10 mouse cellular contexts compared by ENCODE assay signal in genomic region chr5:113491988-113492387, GRCm38 (mm10). TPM values are rescaled to one million over a fixed set of nuclear protein-coding genes. Genes with fewer than 3 reads are reported as not detected.
DNase-seq lines count a peak whose midpoint lies in the region; ATAC-seq and TF ChIP-seq lines count a peak whose summit lies in the region.
"Had no signal": no experiment of that assay in that cellular context is flagged by ENCODE, and none has a peak within 500 bp of the region (broad histone marks: within the 10 kb centered on the region; RNA-seq: fewer than 3 reads in every experiment).

No protein-coding gene starts in this region.

- ATAC-seq in forebrain, embryonic 13.5 days = no peak
- ATAC-seq in limb, embryonic 13.5 days (ENCODE audit: low FRiP score, low read depth) = no peak
- ATAC-seq in stomach, embryonic 15.5 days (ENCODE audit: insufficient read depth, low FRiP score, low read depth) = no peak

- intact Hi-C loops in left cerebral cortex, adult 2 months (cut with DNase I) = loop anchor here (5.0 to 10.0 kb wide), 4 partner anchors 53 to 230 kb away; partner anchors contain the start of gene 1700069L16Rik
- intact Hi-C loops in left cerebral cortex, postnatal 10 days (cut with DNase I) = loop anchor here (5.0 to 10.0 kb wide), 3 partner anchors 53 to 115 kb away; no protein-coding TSS in a partner anchor

- peak overlapping the region; percentile 77 for H3K4me3 ChIP-seq in left cerebral cortex, adult 2 months
- H3K4me3 ChIP-seq in forebrain, embryonic 13.5 days = peak overlapping the region; percentile 59
- peak overlapping the region; percentile 59; the same call in 1 of the 2 replicates for H3K4me3 ChIP-seq in limb, embryonic 13.5 days
- H3K4me3 ChIP-seq in stomach, embryonic 15.5 days (replicated peaks) = peak overlapping the region; percentile 52; the same call in 1 of the 2 replicates

- no peaks in the 10 kb centered on the region for H3K36me3 ChIP-seq in forebrain, embryonic 13.5 days (ENCODE audit: poor library complexity, severe bottlenecking)
- no peaks in the 10 kb centered on the region for H3K36me3 ChIP-seq in limb, embryonic 13.5 days
- H3K36me3 ChIP-seq in stomach, embryonic 15.5 days = no peaks in the 10 kb centered on the region

- H3K27ac ChIP-seq in left cerebral cortex, adult 2 months = peak overlapping the region; percentile 95
- 0 out of 2 replicates have a peak overlapping the region, but pooled peaks have one; percentile 70 for H3K27ac ChIP-seq in forebrain, embryonic 13.5 days
- no peak overlapping the region for H3K27ac ChIP-seq in limb, embryonic 13.5 days
- no peak overlapping the region for H3K27ac ChIP-seq in stomach, embryonic 15.5 days

- TF ChIP-seq CTCF in left cerebral cortex, adult 2 months (IDR thresholded peaks at IDR 0.05) = no peak

- WGBS in forebrain, embryonic 13.5 days = 90% methylated on average over 3 of the region's 3 CpGs
- 87% methylated on average over 3 of the region's 3 CpGs for WGBS in limb, embryonic 13.5 days
- 79% methylated on average over 3 of the region's 3 CpGs for WGBS in stomach, embryonic 15.5 days

- peaks cover 44% of the 10 kb centered on the region for H3K4me1 ChIP-seq in forebrain, embryonic 13.5 days
- peaks cover 27% of the 10 kb centered on the region for H3K4me1 ChIP-seq in limb, embryonic 13.5 days
- 0 out of 2 replicates have a peak, but pooled peaks cover 6% of the 10 kb centered on the region for H3K4me1 ChIP-seq in stomach, embryonic 15.5 days

- no peak for DNase-seq in left cerebral cortex, adult 2 months (ENCODE audit: extremely low spot score in 1 of 2, low spot score in 2 of 2)
- DNase-seq in left cerebral cortex, postnatal 10 days (ENCODE audit: extremely low spot score in 1 of 2, low spot score in 2 of 2) = no peak
- DNase-seq in adrenal gland, postnatal 25 days = no peak
- no peak for DNase-seq in gastrocnemius, postnatal 10 days
- DNase-seq: kidney, adult 9 months; liver had no signal

- H3K9ac ChIP-seq in forebrain, embryonic 13.5 days = no peak overlapping the region
- no peak overlapping the region for H3K9ac ChIP-seq in limb, embryonic 13.5 days
- H3K9ac ChIP-seq in stomach, embryonic 15.5 days = no peak overlapping the region

- H3K4me2 ChIP-seq in forebrain, embryonic 13.5 days = peak overlapping the region; percentile 93
- H3K4me2 ChIP-seq in limb, embryonic 13.5 days (replicated peaks) = peak overlapping the region; percentile 85
- H3K4me2 ChIP-seq in stomach, embryonic 15.5 days = peak overlapping the region; percentile 59

- H3K9me3 ChIP-seq in forebrain, embryonic 13.5 days (replicated peaks) = no peaks in the 10 kb centered on the region
- no peaks in the 10 kb centered on the region for H3K9me3 ChIP-seq in limb, embryonic 13.5 days
- H3K9me3 ChIP-seq in stomach, embryonic 15.5 days = no peaks in the 10 kb centered on the region

- H3K27me3 ChIP-seq in forebrain, embryonic 13.5 days = peaks cover 25% of the 10 kb centered on the region; the same call in 1 of the 2 replicates
- peaks cover 68% of the 10 kb centered on the region for H3K27me3 ChIP-seq in limb, embryonic 13.5 days
- peaks cover 12% of the 10 kb centered on the region for H3K27me3 ChIP-seq in stomach, embryonic 15.5 days (replicated peaks)

RNA-seq across cellular contexts. Expression of gene Wscd2, which starts 1.9 kb away (rescaled TPM):
- 10 to 100 TPM; 54.5 to 65.7 TPM for total RNA-seq in left cerebral cortex, adult 2 months (2021)
- 10 to 100 TPM; 57.3 to 60.8 TPM for total RNA-seq in left cerebral cortex, postnatal 10 days (2021)
- polyA plus RNA-seq in forebrain, embryonic 13.5 days (2015; fragmentation: Nextera tagmentation; extraction: Ambion mirVana) = 4.7 and 6.9 TPM in 2 replicates
- polyA plus RNA-seq in limb, embryonic 13.5 days (2015; fragmentation: Nextera tagmentation; extraction: Ambion mirVana) = 7.0 and 7.1 TPM in 2 replicates
- 6.5 and 7.5 TPM in 2 replicates for polyA plus RNA-seq in stomach, embryonic 15.5 days (2015; fragmentation: Nextera tagmentation; extraction: Ambion mirVana)
- 3.4 and 5.8 TPM in 2 replicates for total RNA-seq in adrenal gland, postnatal 25 days (2021)
- total RNA-seq in gastrocnemius, postnatal 10 days (2021) = under 1 TPM; 0.94 to 0.99 TPM
- total RNA-seq: granulocyte monocyte progenitor cell, adult 5-6 weeks had no signal

Comparison
In these comparisons a context has a peak if more than half of its experiments do, and no peak if none do; other contexts are left out.
1. H3K27ac ChIP-seq: peak in left cerebral cortex, adult 2 months (single experiment) and forebrain, embryonic 13.5 days (single experiment); none in limb, embryonic 13.5 days (single experiment) and stomach, embryonic 15.5 days (single experiment).
2. Peak in every context shown above with its lines, with median percentiles within 50 percentile points of each other: H3K4me3 ChIP-seq and H3K4me2 ChIP-seq.